Mouse (Mus musculus) bone marrow macrophage, adult 2 months (primary cell): ENCODE measurements around the gene Dhrs13.

Experiments
- CTCF ChIP-seq: IDR thresholded peaks from 2 replicates; pipeline ENCODE4 v1.5.1; 2012; ENCODE audit warnings: low read depth, mild to moderate bottlenecking, low read length, moderate library complexity
- POLR2A ChIP-seq: IDR thresholded peaks from 2 replicates; pipeline ENCODE4 v1.6.1; 2012; ENCODE audit warnings: mild to moderate bottlenecking, low read depth, low read length, borderline replicate concordance

DNA sequence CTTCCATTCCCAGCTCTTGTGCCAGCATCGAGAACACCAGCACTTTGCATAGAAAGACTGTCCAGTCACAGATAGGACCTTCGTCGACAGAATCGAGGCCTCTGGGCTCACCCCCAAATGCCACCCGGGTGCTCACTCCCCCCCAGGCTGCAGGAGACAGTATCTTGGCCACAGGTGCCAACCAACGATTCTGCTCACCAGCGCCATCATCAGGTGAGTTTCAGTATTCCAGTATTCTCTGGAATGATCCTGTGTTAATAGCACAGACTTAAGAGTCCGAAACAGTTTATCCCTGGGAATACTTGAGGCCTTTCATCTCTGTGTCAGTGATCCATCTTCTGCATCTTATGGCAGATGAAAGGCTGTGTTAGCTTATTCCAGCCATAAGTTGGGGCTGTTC lies 8.5 kb upstream of the Dhrs13 start:
- peak; percentile 19; the same call in 1 of the 2 replicates for TF ChIP-seq CTCF
- TF ChIP-seq POLR2A: no peak
